Mouse (Mus musculus): ENCODE measurements at regions not wholly inside any gene's neighbourhood (a gene's known extent, or its start where the extent isn't known, plus 50 kb on each side); places are given as distances from the start of the nearest gene placed in this dataset.

- no peak for DNase-seq (ENCODE audit: low spot score in 2 of 2)
Measured at GRCm38 (mm10) chrX:10984894-10985293, 270.1 kb downstream of the Mid1ip1 start.

GRCm38 (mm10) chrX:10991871-10992210, 277.0 kb downstream of the Mid1ip1 start:
- no peak for DNase-seq (ENCODE audit: low spot score in 2 of 2)

- no peak for DNase-seq (ENCODE audit: low spot score in 2 of 2)
Measured at GRCm38 (mm10) chrX:10992211-10993004, 277.6 kb downstream of the Mid1ip1 start.

GRCm38 (mm10) chrX:10993005-10993377, 278.2 kb downstream of the Mid1ip1 start:
- DNase-seq (ENCODE audit: low spot score in 2 of 2) = no peak

- DNase-seq (ENCODE audit: low spot score in 2 of 2) = no peak
Measured at GRCm38 (mm10) chrX:10994910-10995309, 280.1 kb downstream of the Mid1ip1 start.

- no peak for DNase-seq (ENCODE audit: low spot score in 2 of 2)
Measured at GRCm38 (mm10) chrX:11001180-11001579, 286.4 kb downstream of the Mid1ip1 start.

GRCm38 (mm10) chrX:11039278-11039677, 259.8 kb upstream of the H2al1a start:
- no peak for DNase-seq (ENCODE audit: low spot score in 2 of 2)

GRCm38 (mm10) chrX:11046769-11047168, 252.3 kb upstream of the H2al1a start:
- DNase-seq (ENCODE audit: low spot score in 2 of 2) = no peak

GRCm38 (mm10) chrX:11082171-11082570, 216.9 kb upstream of the H2al1a start:
- DNase-seq (ENCODE audit: low spot score in 2 of 2) = no peak

GRCm38 (mm10) chrX:11082845-11083244, 216.2 kb upstream of the H2al1a start:
- DNase-seq (ENCODE audit: low spot score in 2 of 2) = no peak

- no peak for DNase-seq (ENCODE audit: low spot score in 2 of 2)
Measured at GRCm38 (mm10) chrX:11086257-11087072, 212.6 kb upstream of the H2al1a start.

GRCm38 (mm10) chrX:11087913-11088312, 211.1 kb upstream of the H2al1a start:
- peak in 1 of 2 experiments; percentile 20 for DNase-seq (ENCODE audit: low spot score in 2 of 2)

GRCm38 (mm10) chrX:11088506-11088905, 210.6 kb upstream of the H2al1a start:
- DNase-seq (ENCODE audit: low spot score in 2 of 2) = no peak

- DNase-seq (ENCODE audit: low spot score in 2 of 2) = peak in 1 of 2 experiments; percentile 1
Measured at GRCm38 (mm10) chrX:11090432-11090831, 208.6 kb upstream of the H2al1a start.

- no peak for DNase-seq (ENCODE audit: low spot score in 2 of 2)
Measured at GRCm38 (mm10) chrX:11097581-11098254, 201.3 kb upstream of the H2al1a start.

- no peak for DNase-seq (ENCODE audit: low spot score in 2 of 2)
Measured at GRCm38 (mm10) chrX:11098366-11098765, 200.7 kb upstream of the H2al1a start.

GRCm38 (mm10) chrX:11099146-11100087, 199.6 kb upstream of the H2al1a start:
- no peak for DNase-seq (ENCODE audit: low spot score in 2 of 2)

- DNase-seq (ENCODE audit: low spot score in 2 of 2) = no peak
Measured at GRCm38 (mm10) chrX:11100935-11101334, 198.1 kb upstream of the H2al1a start.

- no peak for DNase-seq (ENCODE audit: low spot score in 2 of 2)
Measured at GRCm38 (mm10) chrX:11131253-11131652, 167.8 kb upstream of the H2al1a start.

GRCm38 (mm10) chrX:11139971-11140421, 159.1 kb upstream of the H2al1a start:
- DNase-seq (ENCODE audit: low spot score in 2 of 2) = no peak

GRCm38 (mm10) chrX:11141294-11141693, 157.8 kb upstream of the H2al1a start:
- DNase-seq (ENCODE audit: low spot score in 2 of 2) = no peak

All from natural killer cell, adult 2 months (primary cell).